Mouse (Mus musculus) intestine, postnatal 0 days (tissue): ENCODE results near the gene Uts2b. TPM values are rescaled to one million over a fixed set of nuclear protein-coding genes. Genes with fewer than 3 reads are reported as not detected.

Experiments used
- polyA plus RNA-seq: library from polyadenylated mRNA; unstranded; fragments of >200 nt; fragmentation: Nextera tagmentation; extraction: Ambion mirVana; gene quantifications from 2 replicates; pipeline ENCODE4 v1.2.1, GENCODE M21; 2015

The Uts2b gene
- polyA plus RNA-seq, 1 experiment from 2014 or later, result 0.14 TPM

Other genes with a start within 250 kb of the Uts2b start
- gene Ostn, start 62.8 kb downstream of the Uts2b start, polyA plus RNA-seq, result not detected in 2 replicates
- 18.9 and 21.0 TPM in 2 replicates for gene Ccdc50, start 18.6 kb upstream of the Uts2b start, polyA plus RNA-seq